Mouse (Mus musculus) left cerebral cortex, adult 18-20 months (tissue): ENCODE data around the gene Nrip3. TPM values are rescaled to one million over a fixed set of nuclear protein-coding genes. Genes with fewer than 3 reads are reported as not detected.

Source experiments
- DNase-seq, 2 experiments: peaks; one replicate each; pipeline ENCODE4 v3.0.0; 2021 to 2022; ENCODE audit warnings: low spot score in 2 of 2, mixed read lengths in 1 of 2
- total RNA-seq, 2 experiments: library from RNA; stranded (reverse); gene quantifications; 2 replicates each; pipeline ENCODE4 v1.2.3; 2021

Gene Nrip3
- total RNA-seq, 2 experiments from 2014 or later = 82.9 to 87.3 TPM

- DNase-seq = no peak
Measured at GRCm38 (mm10) chr7:109768699-109769383, 13.0 kb downstream of the Nrip3 start.

- no peak for DNase-seq
Measured at GRCm38 (mm10) chr7:109767575-109768350, 14.1 kb downstream of the Nrip3 start.

- no peak for DNase-seq
Measured at GRCm38 (mm10) chr7:109764009-109764408, 17.8 kb downstream of the Nrip3 start.

GRCm38 (mm10) chr7:109756291-109756690, 25.5 kb downstream of the Nrip3 start:
- DNase-seq = no peak

GRCm38 (mm10) chr7:109754034-109754433, 27.8 kb downstream of the Nrip3 start:
- no peak for DNase-seq

- DNase-seq = peak; percentile 75 to 89
Measured at GRCm38 (mm10) chr7:109752008-109752925, 29.6 kb downstream of the Nrip3 start, which contains the start of gene Tmem9b. TSS of gene Tmem9b (minus strand) at chr7:109752875.

- no peak for DNase-seq
Measured at GRCm38 (mm10) chr7:109751427-109752007, 30.3 kb downstream of the Nrip3 start.

- DNase-seq = no peak
Measured at GRCm38 (mm10) chr7:109747747-109748146, 34.1 kb downstream of the Nrip3 start.

GRCm38 (mm10) chr7:109741703-109742102, 40.1 kb downstream of the Nrip3 start:
- DNase-seq = no peak

- no peak for DNase-seq
Measured at GRCm38 (mm10) chr7:109741060-109741459, 40.8 kb downstream of the Nrip3 start.

GRCm38 (mm10) chr7:109739822-109740370, 41.9 kb downstream of the Nrip3 start:
- DNase-seq = no peak

GRCm38 (mm10) chr7:109734806-109735205, 47.0 kb downstream of the Nrip3 start:
- DNase-seq = no peak

GRCm38 (mm10) chr7:109731626-109732025, 50.2 kb downstream of the Nrip3 start, which contains the start of gene Ascl3:
TSS of gene Ascl3 (minus strand) at chr7:109731726.
- no peak for DNase-seq

GRCm38 (mm10) chr7:109723697-109724096, 58.1 kb downstream of the Nrip3 start, which contains the start of gene BC051019:
TSS of gene BC051019 (minus strand) at chr7:109723850.
- DNase-seq = no peak

- no peak for DNase-seq
Measured at GRCm38 (mm10) chr7:109723114-109723513, 58.7 kb downstream of the Nrip3 start.

- DNase-seq = no peak
Measured at GRCm38 (mm10) chr7:109722618-109723017, 59.2 kb downstream of the Nrip3 start.

- DNase-seq = peak; percentile 27 to 51
Measured at GRCm38 (mm10) chr7:109719286-109719685, 62.5 kb downstream of the Nrip3 start.

GRCm38 (mm10) chr7:109713434-109713982, 68.3 kb downstream of the Nrip3 start:
- no peak for DNase-seq

- no peak for DNase-seq
Measured at GRCm38 (mm10) chr7:109712198-109712597, 69.6 kb downstream of the Nrip3 start.

GRCm38 (mm10) chr7:109710069-109710468, 71.8 kb downstream of the Nrip3 start:
- DNase-seq = no peak
